Mouse (Mus musculus) embryonic facial prominence, embryonic 14.5 days (tissue): ENCODE measurements at regions not wholly inside any gene's neighbourhood (a gene's known extent, or its start where the extent isn't known, plus 50 kb on each side); places are given as distances from the start of the nearest gene placed in this dataset.
"Not testable (repeated sequence)": the region's sequence is repeated elsewhere in the genome, so short reads cannot be mapped to it uniquely, and the experiment has no call there.

Experiments
- ATAC-seq: fragments of 200-750 bp; cut with Nextera tagmentation; 2 replicates; pipeline ENCODE4 v1.8.0; 2017; ENCODE audit warnings: low read depth, moderate number of reproducible peaks, moderate TSS enrichment
- DNase-seq: peaks from one replicate; pipeline ENCODE4 v3.0.0-alpha.2; 2015; ENCODE audit warnings: low spot score
- H3K27ac ChIP-seq: fragments of 300-500 bp; sonication (generic); replicated peaks from 2 replicates; pipeline ENCODE4 v1.5.1; 2014; ENCODE audit warnings: low read depth, mild to moderate bottlenecking, low read length, moderate library complexity
- H3K27me3 ChIP-seq: fragments of 300-500 bp; sonication (generic); replicated peaks from 2 replicates; pipeline ENCODE4 v1.6.1; 2014; ENCODE audit warnings: low read length; ENCODE audit not compliant: control insufficient read depth, insufficient read depth
- H3K36me3 ChIP-seq: fragments of 300-500 bp; sonication (generic); 2 replicates; pipeline ENCODE4 v1.6.1; 2014; ENCODE audit warnings: low read length, mixed read lengths; ENCODE audit not compliant: control insufficient read depth, insufficient read depth
- H3K4me1 ChIP-seq: fragments of 300-500 bp; sonication (generic); 2 replicates; pipeline ENCODE4 v1.6.1; 2014; ENCODE audit warnings: antibody characterized with exemption, low read length; ENCODE audit not compliant: control insufficient read depth, insufficient read depth
- H3K4me2 ChIP-seq: fragments of 300-500 bp; sonication (generic); 2 replicates; pipeline ENCODE4 v1.6.1; 2014; ENCODE audit warnings: low read depth, mild to moderate bottlenecking, low read length, moderate library complexity, mixed read lengths
- H3K4me3 ChIP-seq: fragments of 300-500 bp; sonication (generic); 2 replicates; pipeline ENCODE4 v1.5.1; 2014; ENCODE audit warnings: low read depth, mild to moderate bottlenecking, low read length
- H3K9ac ChIP-seq: fragments of 300-500 bp; sonication (generic); 2 replicates; pipeline ENCODE4 v1.6.1; 2014; ENCODE audit warnings: low read depth, mild to moderate bottlenecking, low read length, moderate library complexity, mixed read lengths
- H3K9me3 ChIP-seq: fragments of 300-500 bp; sonication (generic); 2 replicates; pipeline ENCODE4 v1.6.1; 2016; ENCODE audit warnings: low read length; ENCODE audit not compliant: control insufficient read depth
- WGBS: fragments of 180-500 bp; shearing (Covaris S2); extraction: QIAGEN DNeasy Blood & Tissue Kit; methylation state at CpG from one replicate; pipeline ENCODE4 v1.1.7; 2014; 5-methylcytosine and 5-hydroxymethylcytosine counted together

- DNase-seq, H3K36me3 ChIP-seq, H3K9me3 ChIP-seq, H3K9ac ChIP-seq, H3K27me3 ChIP-seq, H3K27ac ChIP-seq, H3K4me1 ChIP-seq, ATAC-seq, H3K4me2 ChIP-seq, H3K4me3 ChIP-seq: not testable (repeated sequence)
- 84% methylated on average over 2 of the region's 2 CpGs for WGBS
Measured at GRCm38 (mm10) chr14:53785547-53785946, 468.4 kb downstream of the Dad1 start.

DNA sequence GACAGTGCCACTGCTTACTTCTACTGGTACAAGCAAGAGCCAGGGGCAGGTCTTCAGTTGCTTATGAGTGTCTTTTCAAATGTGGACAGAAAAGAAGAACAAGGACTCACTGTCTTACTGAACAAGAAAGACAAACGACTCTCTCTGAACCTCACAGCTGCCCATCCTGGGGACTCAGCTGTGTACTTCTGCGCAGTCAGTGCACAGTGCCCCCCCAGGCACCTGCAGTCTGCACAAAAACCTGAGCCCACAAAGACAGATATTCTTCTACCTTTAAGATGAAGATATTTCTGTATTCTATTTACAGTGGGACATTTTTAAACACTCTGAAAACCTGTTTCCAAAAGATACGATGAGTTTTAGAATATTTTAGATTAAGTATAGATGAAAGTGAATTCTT lies 476.5 kb downstream of the Dad1 start:
- no peak overlapping the region for H3K27ac ChIP-seq
- no peak for ATAC-seq
- H3K27me3 ChIP-seq = no peaks in the 10 kb centered on the region
- H3K4me1 ChIP-seq = no peaks in the 10 kb centered on the region
- no peak overlapping the region for H3K9ac ChIP-seq
- no peaks in the 10 kb centered on the region for H3K9me3 ChIP-seq
- H3K4me3 ChIP-seq = no peak overlapping the region
- H3K4me2 ChIP-seq = no peak overlapping the region
- DNase-seq = no peak
- no peaks in the 10 kb centered on the region for H3K36me3 ChIP-seq
- WGBS = 69% methylated on average over 3 of the region's 3 CpGs

DNA sequence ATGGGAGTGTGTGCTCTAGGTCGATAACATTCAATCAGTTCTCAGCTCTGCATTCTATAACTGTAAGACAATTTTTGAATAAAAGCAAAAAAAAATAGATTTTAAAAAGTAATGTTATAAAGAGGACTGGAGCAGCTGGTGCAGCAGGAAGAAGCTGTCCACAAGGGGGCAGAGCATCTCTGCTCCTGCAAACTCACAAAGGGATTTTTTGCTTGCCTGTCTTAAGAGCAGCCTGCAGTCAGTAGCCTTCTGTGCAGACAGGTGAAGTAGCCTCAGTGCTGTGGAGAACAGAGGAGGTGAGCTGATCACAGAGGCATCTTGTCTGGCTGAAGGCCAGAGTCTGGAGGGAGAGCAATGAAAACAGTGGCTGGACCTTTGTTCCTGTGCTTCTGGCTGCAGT lies 477.2 kb downstream of the Dad1 start:
- not testable (repeated sequence) for H3K4me3 ChIP-seq, H3K9ac ChIP-seq, ATAC-seq, H3K4me2 ChIP-seq, H3K27ac ChIP-seq, H3K36me3 ChIP-seq, H3K4me1 ChIP-seq, H3K9me3 ChIP-seq, H3K27me3 ChIP-seq
- DNase-seq = peak; percentile 56
- WGBS = 69% methylated on average over 1 of the region's 1 CpGs

GRCm38 (mm10) chr14:53766501-53766900 lies 487.4 kb downstream of the Dad1 start:
- not testable (repeated sequence) for H3K36me3 ChIP-seq, H3K4me3 ChIP-seq, H3K27ac ChIP-seq, H3K27me3 ChIP-seq, H3K9ac ChIP-seq, H3K9me3 ChIP-seq, ATAC-seq, H3K4me2 ChIP-seq, H3K4me1 ChIP-seq
- peak; percentile 4 for DNase-seq
- 64% methylated on average over 6 of the region's 6 CpGs for WGBS

GRCm38 (mm10) chr14:53765918-53766317 lies 488.0 kb downstream of the Dad1 start:
- H3K27ac ChIP-seq, H3K9ac ChIP-seq, H3K27me3 ChIP-seq, DNase-seq, H3K4me3 ChIP-seq, H3K4me2 ChIP-seq, ATAC-seq, H3K36me3 ChIP-seq, H3K4me1 ChIP-seq, H3K9me3 ChIP-seq: not testable (repeated sequence)
- 70% methylated on average over 1 of the region's 1 CpGs for WGBS

- H3K4me1 ChIP-seq, H3K4me2 ChIP-seq, H3K9ac ChIP-seq, ATAC-seq, H3K9me3 ChIP-seq, H3K4me3 ChIP-seq, H3K36me3 ChIP-seq, H3K27ac ChIP-seq, DNase-seq, H3K27me3 ChIP-seq: not testable (repeated sequence)
- WGBS = 63% methylated on average over 2 of the region's 2 CpGs
Measured at GRCm38 (mm10) chr14:53760578-53760977, 493.3 kb downstream of the Dad1 start.

- not testable (repeated sequence) for H3K9ac ChIP-seq, H3K27me3 ChIP-seq, H3K4me3 ChIP-seq, H3K27ac ChIP-seq, H3K4me2 ChIP-seq, H3K36me3 ChIP-seq, H3K9me3 ChIP-seq, ATAC-seq, H3K4me1 ChIP-seq, DNase-seq
- WGBS = 62% methylated on average over 4 of the region's 4 CpGs
Measured at GRCm38 (mm10) chr14:53757782-53758181, 496.1 kb downstream of the Dad1 start.

DNA sequence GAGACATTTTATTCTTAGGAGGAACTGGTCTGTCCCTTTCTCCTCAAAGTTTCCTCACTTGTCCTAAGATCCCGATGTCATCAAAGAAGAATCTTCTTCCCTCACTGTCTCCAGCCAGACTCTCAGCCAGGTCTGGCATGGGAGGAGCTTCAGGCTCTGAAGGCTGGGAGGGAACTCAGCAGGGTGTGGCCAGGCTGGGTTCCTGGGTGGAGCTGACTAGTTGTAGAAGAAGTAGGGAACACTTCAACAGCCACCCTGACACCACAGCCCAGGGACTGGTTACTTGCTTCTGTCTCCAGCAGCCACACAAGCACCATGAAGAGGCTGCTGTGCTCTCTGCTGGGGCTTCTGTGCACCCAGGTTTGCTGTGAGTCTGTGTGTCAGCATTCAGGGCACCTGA lies 496.8 kb downstream of the Dad1 start:
- H3K4me1 ChIP-seq, H3K9me3 ChIP-seq, DNase-seq, ATAC-seq, H3K4me2 ChIP-seq, H3K36me3 ChIP-seq, H3K27me3 ChIP-seq, H3K9ac ChIP-seq, H3K27ac ChIP-seq, H3K4me3 ChIP-seq: not testable (repeated sequence)
- no CpG with 5 or more reads among the region's 1 CpGs for WGBS

DNA sequence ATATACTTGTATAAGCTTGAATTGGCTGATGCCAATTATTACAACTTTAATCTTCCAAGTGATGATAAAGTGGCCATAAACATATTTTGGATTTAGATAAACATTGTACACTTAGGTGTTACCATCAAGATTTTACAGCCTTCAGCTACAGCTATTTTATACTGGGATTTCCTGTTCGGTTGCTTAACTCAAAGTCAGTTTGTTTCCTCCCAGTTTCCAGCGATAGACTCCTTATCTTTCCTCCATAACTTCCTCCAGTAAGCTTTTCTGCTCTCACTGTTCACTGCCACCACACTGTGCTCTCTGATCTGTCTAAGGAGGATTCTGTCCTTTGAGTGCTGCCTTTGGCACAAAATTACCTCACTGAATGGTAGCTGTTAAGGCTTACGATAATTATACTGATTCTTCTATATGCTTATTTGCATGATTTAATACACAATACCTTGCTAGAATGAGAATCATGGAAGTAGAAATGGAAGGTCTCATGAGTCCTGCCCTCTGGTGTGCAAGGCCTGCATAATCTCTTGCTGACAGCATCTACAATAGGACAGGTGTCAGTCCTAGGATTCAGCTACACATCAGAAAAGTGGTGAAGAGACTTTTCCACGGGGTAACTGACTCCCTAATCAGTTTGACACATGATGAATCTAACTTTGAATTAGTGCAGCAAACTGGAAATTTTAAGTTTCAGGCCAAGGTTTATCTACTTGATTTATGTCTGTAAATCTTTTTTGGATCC lies 503.0 kb downstream of the Dad1 start:
- Histone ChIP-seq H3K9me3 (no peaks in the 10 kb centered on the region), H3K27ac (no peak overlapping the region), H3K4me1 (no peaks in the 10 kb centered on the region), H3K27me3 (no peaks in the 10 kb centered on the region), H3K4me3 (no peak overlapping the region), H3K4me2 (no peak overlapping the region), H3K9ac (no peak overlapping the region), H3K36me3 (no peaks in the 10 kb centered on the region)
- DNase-seq = no peak
- 74% methylated on average over 4 of the region's 4 CpGs for WGBS
- ATAC-seq = no peak
